Mouse (Mus musculus): Measurements from ENCODE around the gene Wnt6. TPM values are rescaled to one million over a fixed set of nuclear protein-coding genes. Genes with fewer than 3 reads are reported as not detected.

Wnt6 gene
- polyA plus RNA-seq, 1 experiment: 0.60 TPM

- Histone ChIP-seq H3K4me3 (replicated peaks) (no peak overlapping the region), H3K4me1 (peaks cover 22% of the 10 kb centered on the region), H3K27me3 (replicated peaks) (peaks cover 97% of the 10 kb centered on the region), H3K9me3 (0 out of 2 replicates have a peak, but pooled peaks cover under 1% of the 10 kb centered on the region), H3K36me3 (replicated peaks; ENCODE audit: low read length) (no peaks in the 10 kb centered on the region)
- TF ChIP-seq FLI1 (IDR thresholded peaks at IDR 0.05; ENCODE audit: low read length) (no peak), GATA1 (IDR thresholded peaks at IDR 0.05; ENCODE audit: borderline replicate concordance, low read length) (no peak)
Observed at GRCm38 (mm10) chr1:74771931-74772620, 384 bp downstream of the Wnt6 start.

DNA sequence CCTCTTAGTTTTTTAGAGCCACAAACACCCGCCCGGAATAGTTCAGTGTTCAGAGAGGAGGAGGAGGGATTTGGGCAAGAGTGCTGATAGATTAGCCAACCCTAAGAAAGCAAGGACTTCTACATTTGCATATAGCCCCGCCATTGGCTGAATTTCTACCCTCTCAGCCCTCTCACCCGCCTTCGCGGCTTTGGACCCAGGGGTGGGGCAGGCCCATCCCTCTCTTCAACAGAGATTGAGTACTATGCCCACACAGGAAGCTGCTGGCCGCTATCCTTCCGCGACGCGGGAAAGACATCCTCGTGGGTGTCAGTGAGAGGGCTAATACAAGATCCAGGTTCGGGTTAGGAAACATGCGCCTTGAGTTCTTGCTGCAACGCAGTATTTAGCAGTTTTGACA lies 1.4 kb downstream of the Wnt6 start:
- TF ChIP-seq GATA1 (IDR thresholded peaks at IDR 0.05; ENCODE audit: borderline replicate concordance, low read length): no peak
- TF ChIP-seq FLI1 (IDR thresholded peaks at IDR 0.05; ENCODE audit: low read length): no peak
- no peaks in the 10 kb centered on the region for H3K9me3 ChIP-seq
- peaks cover 99% of the 10 kb centered on the region for H3K27me3 ChIP-seq (replicated peaks)
- H3K4me1 ChIP-seq: peaks cover 22% of the 10 kb centered on the region
- H3K36me3 ChIP-seq (replicated peaks; ENCODE audit: low read length): no peaks in the 10 kb centered on the region
- no peak overlapping the region for H3K4me3 ChIP-seq (replicated peaks)

DNA sequence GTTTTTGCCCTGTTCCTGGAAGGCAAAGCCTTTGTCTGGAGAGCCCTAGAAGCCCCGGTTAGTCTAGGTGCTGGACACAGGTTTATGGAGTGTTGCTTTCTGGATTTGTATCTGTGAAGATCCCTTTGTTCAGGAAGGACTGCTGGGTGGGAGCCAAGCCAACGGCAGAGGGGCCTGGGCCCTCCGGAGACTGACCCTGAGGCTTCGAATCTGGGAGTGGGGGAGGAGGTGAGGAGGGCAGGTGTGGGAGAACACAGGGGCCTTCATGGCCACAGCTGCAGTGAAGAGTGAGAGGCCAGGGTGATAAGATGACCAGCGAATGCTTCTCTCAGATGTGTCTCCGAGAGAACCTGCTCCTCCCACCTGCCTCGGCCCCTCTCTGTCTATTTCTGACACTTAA lies 2.4 kb downstream of the Wnt6 start:
- Histone ChIP-seq H3K9me3 (no peaks in the 10 kb centered on the region), H3K4me1 (peaks cover 22% of the 10 kb centered on the region), H3K36me3 (replicated peaks; ENCODE audit: low read length) (no peaks in the 10 kb centered on the region), H3K27me3 (replicated peaks) (peaks cover 99% of the 10 kb centered on the region), H3K4me3 (replicated peaks) (no peak overlapping the region)
- TF ChIP-seq FLI1 (IDR thresholded peaks at IDR 0.05; ENCODE audit: low read length): no peak
- no peak for TF ChIP-seq GATA1 (IDR thresholded peaks at IDR 0.05; ENCODE audit: borderline replicate concordance, low read length)

DNA sequence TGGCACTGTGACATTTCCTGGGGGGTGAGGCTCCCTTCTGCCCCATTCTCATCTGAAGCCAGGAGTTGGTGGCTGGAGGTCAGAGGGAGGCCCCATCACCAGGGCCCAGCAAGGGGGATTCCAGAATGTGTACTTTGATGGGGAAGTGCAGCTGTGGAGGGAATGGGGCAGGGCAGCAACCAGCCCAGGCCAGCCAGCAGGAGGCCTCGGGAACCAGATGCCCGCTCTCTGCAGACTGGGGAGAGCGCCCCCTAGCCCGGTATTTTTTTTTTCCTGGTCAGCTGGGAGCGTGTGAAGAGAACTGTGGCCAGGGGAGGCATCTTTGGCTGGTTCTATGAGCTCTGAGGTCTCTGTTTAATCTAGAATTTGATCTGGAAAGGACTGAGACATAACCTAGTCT lies 4.1 kb downstream of the Wnt6 start:
- peaks cover 95% of the 10 kb centered on the region for H3K27me3 ChIP-seq (replicated peaks)
- H3K9me3 ChIP-seq: no peaks in the 10 kb centered on the region
- TF ChIP-seq GATA1 (IDR thresholded peaks at IDR 0.05; ENCODE audit: borderline replicate concordance, low read length) (no peak), FLI1 (IDR thresholded peaks at IDR 0.05; ENCODE audit: low read length) (no peak)
- no peaks in the 10 kb centered on the region for H3K36me3 ChIP-seq (replicated peaks; ENCODE audit: low read length)
- H3K4me1 ChIP-seq: peaks cover 22% of the 10 kb centered on the region
- no peak overlapping the region for H3K4me3 ChIP-seq (replicated peaks)

DNA sequence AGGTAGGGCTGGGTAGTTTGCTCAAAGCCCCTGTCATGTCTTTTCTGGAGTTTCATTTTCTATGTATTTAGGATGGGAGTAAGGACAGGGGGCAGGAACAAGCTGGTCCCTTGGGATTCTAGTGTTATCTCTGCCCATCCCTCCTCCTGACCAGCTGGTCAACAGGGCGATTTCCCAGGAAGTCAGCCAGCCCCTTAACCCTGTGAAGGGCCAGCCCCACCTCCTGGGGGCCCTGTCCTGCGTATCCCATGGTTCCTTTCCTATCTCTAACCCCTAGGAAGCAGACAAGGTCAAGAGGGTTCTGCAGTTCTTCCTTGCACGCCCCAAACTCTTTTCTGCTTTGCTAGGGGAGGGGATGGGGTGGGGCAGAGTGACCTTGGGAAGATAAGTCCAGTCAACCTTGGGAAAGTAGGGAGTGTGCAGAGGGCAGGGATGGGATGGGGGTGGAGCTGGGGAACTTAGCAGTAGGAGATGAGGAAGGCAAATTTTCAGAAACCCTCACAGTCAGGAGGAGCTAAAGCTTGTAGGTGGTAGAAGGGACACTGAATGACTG lies 7.3 kb downstream of the Wnt6 start:
- H3K9me3 ChIP-seq: peaks cover 14% of the 10 kb centered on the region
- H3K27me3 ChIP-seq (replicated peaks): peaks cover 95% of the 10 kb centered on the region
- TF ChIP-seq GATA1 (IDR thresholded peaks at IDR 0.05; ENCODE audit: borderline replicate concordance, low read length) (no peak), FLI1 (IDR thresholded peaks at IDR 0.05; ENCODE audit: low read length) (no peak)
- H3K4me1 ChIP-seq: peaks cover 16% of the 10 kb centered on the region
- H3K36me3 ChIP-seq (replicated peaks; ENCODE audit: low read length): no peaks in the 10 kb centered on the region
- no peak overlapping the region for H3K4me3 ChIP-seq (replicated peaks)

GRCm38 (mm10) chr1:74782045-74782444 lies 10.4 kb downstream of the Wnt6 start:
- Histone ChIP-seq H3K27me3 (replicated peaks) (peaks cover 94% of the 10 kb centered on the region), H3K4me1 (peaks cover 21% of the 10 kb centered on the region), H3K4me3 (replicated peaks) (peak overlapping the region; percentile 44), H3K9me3 (peaks cover 14% of the 10 kb centered on the region), H3K36me3 (replicated peaks; ENCODE audit: low read length) (no peaks in the 10 kb centered on the region)
- no peak for TF ChIP-seq GATA1 (IDR thresholded peaks at IDR 0.05; ENCODE audit: borderline replicate concordance, low read length)
- no peak for TF ChIP-seq FLI1 (IDR thresholded peaks at IDR 0.05; ENCODE audit: low read length)

DNA sequence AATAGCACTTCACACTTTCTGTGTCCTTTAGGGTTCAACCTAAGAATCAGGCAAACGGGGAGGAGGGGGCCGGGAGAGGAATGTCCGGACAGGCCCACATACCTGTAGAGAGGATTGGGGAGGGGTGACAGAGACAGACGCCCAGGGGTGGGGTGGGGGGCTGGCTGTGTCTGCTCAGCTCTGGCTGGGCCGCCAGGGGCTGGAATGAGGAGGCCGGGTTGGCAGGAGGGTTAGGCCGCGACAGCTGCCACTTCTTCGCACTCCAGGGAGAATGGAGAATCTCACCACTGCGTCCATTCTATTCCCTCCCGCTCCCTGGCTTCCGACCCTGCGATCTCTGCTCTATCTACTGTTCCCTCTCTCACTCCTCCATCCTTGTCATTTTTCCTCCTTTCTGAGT lies 11.9 kb downstream of the Wnt6 start:
- Histone ChIP-seq H3K27me3 (replicated peaks) (peaks cover 94% of the 10 kb centered on the region), H3K9me3 (peaks cover 14% of the 10 kb centered on the region), H3K4me1 (peaks cover 30% of the 10 kb centered on the region), H3K4me3 (replicated peaks) (no peak overlapping the region), H3K36me3 (replicated peaks; ENCODE audit: low read length) (no peaks in the 10 kb centered on the region)
- TF ChIP-seq FLI1 (IDR thresholded peaks at IDR 0.05; ENCODE audit: low read length): no peak
- TF ChIP-seq GATA1 (IDR thresholded peaks at IDR 0.05; ENCODE audit: borderline replicate concordance, low read length): no peak

DNA sequence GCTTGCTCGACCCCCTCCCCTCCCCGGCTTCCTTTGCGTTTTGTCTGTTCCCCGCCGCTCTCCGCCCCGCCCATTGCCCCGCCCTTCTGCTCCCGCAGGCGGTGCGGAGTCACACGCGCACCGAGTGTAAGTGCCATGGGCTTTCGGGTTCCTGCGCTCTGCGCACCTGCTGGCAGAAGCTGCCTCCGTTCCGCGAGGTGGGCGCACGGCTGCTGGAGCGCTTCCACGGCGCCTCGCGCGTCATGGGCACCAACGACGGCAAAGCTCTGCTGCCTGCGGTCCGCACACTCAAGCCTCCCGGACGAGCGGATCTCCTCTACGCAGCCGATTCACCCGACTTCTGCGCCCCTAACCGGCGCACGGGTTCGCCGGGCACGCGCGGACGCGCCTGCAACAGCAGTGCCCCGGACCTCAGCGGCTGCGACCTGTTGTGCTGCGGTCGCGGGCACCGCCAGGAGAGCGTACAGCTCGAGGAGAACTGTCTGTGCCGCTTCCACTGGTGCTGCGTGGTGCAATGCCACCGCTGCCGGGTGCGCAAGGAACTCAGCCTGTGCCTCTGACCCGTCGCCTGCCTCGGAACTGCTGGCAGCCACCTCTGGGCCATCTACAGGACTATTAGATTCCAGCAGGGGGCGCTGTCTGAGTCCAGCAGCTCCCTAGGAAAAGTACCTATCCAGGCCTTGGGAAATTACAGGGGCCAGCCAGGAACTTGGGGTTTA lies 12.5 kb downstream of the Wnt6 start:
- Histone ChIP-seq H3K36me3 (replicated peaks; ENCODE audit: low read length) (no peaks in the 10 kb centered on the region), H3K4me1 (peaks cover 30% of the 10 kb centered on the region), H3K4me3 (replicated peaks) (peak overlapping the region; percentile 89), H3K9me3 (peaks cover 14% of the 10 kb centered on the region), H3K27me3 (replicated peaks) (peaks cover 94% of the 10 kb centered on the region)
- no peak for TF ChIP-seq GATA1 (IDR thresholded peaks at IDR 0.05; ENCODE audit: borderline replicate concordance, low read length)
- no peak for TF ChIP-seq FLI1 (IDR thresholded peaks at IDR 0.05; ENCODE audit: low read length)

GRCm38 (mm10) chr1:74787846-74788245 lies 16.2 kb downstream of the Wnt6 start:
- H3K36me3 ChIP-seq (replicated peaks; ENCODE audit: low read length): no peaks in the 10 kb centered on the region
- H3K9me3 ChIP-seq: peaks cover 3% of the 10 kb centered on the region
- no peak overlapping the region for H3K4me3 ChIP-seq (replicated peaks)
- TF ChIP-seq GATA1 (IDR thresholded peaks at IDR 0.05; ENCODE audit: borderline replicate concordance, low read length) (no peak), FLI1 (IDR thresholded peaks at IDR 0.05; ENCODE audit: low read length) (no peak)
- peaks cover 24% of the 10 kb centered on the region for H3K4me1 ChIP-seq
- H3K27me3 ChIP-seq (replicated peaks): peaks cover 97% of the 10 kb centered on the region

DNA sequence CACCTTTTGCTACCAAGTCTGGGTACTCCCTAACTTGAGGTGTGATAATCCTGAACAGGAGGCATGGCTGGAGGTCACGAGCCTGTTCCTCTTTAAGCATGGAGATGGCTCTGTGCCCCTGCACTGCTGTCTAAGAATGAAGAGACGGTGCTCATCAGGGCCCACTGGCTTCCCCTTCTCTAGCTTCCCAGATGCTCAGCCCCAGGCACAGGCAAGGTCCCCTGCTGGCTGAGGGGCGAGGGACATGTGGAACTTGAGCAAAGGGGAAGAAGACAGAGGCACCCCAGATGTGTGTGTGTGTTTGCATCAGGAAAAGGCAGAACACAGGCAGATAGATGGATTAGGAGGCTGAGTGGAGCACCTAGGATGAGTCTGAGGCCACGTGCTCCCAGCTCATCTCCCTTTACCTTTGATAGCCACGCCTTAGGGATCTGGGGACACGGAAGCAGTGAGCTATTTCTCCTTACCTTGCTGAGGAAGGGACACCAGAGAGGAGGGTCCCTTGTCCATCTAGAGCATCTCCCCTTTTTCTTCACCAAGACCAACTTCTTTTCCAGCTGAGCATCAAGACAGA lies 17.0 kb downstream of the Wnt6 start:
- TF ChIP-seq GATA1 (IDR thresholded peaks at IDR 0.05; ENCODE audit: borderline replicate concordance, low read length): no peak
- no peak for TF ChIP-seq FLI1 (IDR thresholded peaks at IDR 0.05; ENCODE audit: low read length)
- no peak overlapping the region for H3K4me3 ChIP-seq (replicated peaks)
- peaks cover 97% of the 10 kb centered on the region for H3K27me3 ChIP-seq (replicated peaks)
- peaks cover 22% of the 10 kb centered on the region for H3K4me1 ChIP-seq
- no peaks in the 10 kb centered on the region for H3K9me3 ChIP-seq
- no peaks in the 10 kb centered on the region for H3K36me3 ChIP-seq (replicated peaks; ENCODE audit: low read length)

All from megakaryocyte, embryonic 14.5 days (primary cell).